Mouse (Mus musculus) ovary, postnatal 14 days (tissue): ENCODE results near the gene Slc38a3.

Experiments
- DNase-seq: peaks from one replicate; pipeline ENCODE4 v3.0.0; 2022; ENCODE audit warnings: low spot score

Slc38a3 gene

DNA sequence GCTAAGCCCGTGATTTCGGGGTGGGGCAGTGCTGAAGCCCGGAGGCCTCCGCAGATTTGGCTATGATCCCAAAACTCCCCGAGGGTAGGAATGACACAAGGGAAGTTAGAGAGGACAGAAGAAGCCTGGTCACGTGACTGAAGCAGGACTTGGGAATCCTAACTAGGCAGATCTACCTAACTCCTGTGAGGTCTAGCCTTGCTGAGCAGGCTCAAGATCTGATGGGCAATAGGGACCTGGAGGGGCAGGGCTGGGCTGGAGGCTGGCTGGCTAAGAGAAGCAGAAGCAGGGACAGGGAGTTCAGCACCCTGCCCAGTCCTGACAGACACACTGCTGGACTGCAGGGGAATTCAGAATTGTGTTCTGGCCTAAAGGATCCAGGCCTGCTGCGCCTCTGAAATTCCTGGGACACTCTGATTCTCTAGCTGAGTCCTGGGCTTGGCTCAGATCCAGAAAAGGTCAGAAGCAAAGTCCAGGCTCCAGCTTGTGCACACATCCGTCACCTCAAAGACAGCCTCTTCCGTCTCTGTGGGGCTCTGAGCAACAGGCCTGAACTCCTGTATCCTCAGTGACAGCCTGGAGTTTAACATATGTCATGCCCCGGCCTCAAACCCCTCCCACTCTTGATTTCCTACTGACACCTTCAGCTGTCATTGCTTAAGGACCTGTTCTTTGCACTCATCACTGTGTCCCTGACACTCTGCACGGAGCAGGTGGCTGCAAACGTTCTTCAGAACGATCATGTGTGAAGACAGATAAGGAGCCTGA, 50.4 kb downstream of the Slc38a3 start:
- DNase-seq: no peak

- no peak for DNase-seq
These were observed 51.2 kb downstream of the Slc38a3 start for GRCm38 (mm10) chr9:107618098-107618497.

DNA sequence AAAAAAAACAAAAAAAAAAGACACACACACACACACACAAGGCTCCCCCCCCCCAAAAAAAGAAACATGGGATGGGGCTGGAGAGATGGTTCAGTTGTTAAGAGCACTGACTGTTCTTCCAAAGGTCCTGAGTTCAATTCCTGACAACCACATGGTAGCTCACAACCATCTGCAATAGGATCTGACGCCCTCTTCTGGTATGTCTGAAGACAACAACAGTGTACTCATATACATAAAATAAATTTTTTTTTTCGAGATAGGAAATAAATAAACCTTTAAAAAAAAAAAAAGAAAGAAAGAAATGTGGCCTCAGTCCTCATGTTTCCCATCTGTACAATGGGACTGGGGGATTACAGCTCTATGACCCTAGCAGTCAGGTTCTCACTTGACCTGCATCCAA, 51.9 kb downstream of the Slc38a3 start:
- DNase-seq: no peak

GRCm38 (mm10) chr9:107615035-107615434, 54.3 kb downstream of the Slc38a3 start:
- DNase-seq: no peak

- DNase-seq: no peak
These were observed 56.3 kb downstream of the Slc38a3 start for GRCm38 (mm10) chr9:107612945-107613569.

DNA sequence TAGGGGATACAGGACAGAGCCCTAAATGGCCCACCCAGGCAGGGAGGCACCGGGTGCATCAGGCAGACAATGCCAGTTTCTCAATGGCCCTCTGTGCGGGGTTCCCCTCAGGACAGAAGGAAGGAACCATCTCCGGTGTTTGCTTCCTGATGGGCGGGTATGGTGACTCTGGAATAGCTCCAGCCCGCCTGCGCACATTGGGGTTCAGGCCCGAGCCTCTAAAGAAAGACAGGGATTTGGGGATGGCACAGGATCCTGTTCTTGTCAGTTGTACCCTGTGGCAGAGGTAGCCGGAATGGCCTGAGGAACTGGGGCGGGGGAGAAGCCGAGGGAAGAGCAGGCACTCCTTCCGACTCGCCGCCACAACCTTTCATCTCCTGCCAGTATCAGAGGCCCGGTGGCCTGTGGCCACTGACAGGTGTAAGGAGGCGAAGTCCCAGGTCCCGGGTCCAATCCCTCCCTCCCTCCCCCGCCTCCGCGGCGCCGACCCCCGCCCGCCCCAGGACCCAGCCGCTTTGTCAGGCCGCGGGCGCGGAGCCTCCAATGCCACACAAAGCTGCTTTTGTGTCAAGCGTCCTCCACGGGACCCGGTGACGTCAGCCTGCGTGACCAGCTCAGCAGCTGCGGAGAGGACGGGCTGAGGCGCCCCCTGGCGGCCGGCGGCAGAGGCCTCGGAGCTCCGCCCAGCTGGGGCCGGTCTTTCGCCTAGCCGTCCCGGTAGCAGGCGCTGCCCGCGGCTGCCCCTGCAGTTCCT, 57.0 kb downstream of the Slc38a3 start:
- DNase-seq: peak; percentile 98

DNA sequence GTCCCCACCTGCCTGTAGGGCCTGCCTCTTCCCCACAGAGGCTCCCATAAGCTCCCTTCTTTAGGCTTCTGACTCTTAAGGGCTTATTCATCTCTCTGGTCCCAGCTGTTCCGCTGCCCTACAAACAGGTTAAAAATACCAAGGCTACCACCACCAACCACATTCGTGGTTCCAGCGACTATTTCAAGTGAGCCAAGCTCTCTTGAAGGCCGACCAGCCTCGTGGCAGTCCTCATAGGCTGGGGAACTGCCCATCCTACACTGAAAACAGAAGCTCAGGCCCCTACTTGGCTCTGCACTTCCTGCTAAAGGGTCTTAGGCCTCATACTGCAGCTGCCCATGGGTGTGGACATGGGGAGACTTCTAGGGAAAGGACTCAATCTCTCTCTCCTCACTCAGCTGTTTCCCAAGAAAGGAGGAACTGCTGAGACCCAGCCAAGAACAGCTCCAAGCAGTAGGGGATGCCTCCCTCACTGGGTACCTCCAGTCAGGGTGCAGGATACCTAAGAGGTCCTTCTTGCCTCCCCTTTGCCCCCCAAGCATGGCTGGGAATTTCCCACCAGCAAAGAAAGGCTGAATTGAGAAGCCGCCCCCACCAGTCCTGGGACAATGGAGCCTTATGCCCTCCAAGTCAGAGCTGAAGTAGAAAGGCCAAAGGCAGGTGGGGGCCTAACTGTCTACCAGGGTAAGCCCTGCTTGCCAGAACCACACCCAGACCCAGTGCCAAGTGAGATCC, 57.7 kb downstream of the Slc38a3 start:
- DNase-seq: no peak

DNA sequence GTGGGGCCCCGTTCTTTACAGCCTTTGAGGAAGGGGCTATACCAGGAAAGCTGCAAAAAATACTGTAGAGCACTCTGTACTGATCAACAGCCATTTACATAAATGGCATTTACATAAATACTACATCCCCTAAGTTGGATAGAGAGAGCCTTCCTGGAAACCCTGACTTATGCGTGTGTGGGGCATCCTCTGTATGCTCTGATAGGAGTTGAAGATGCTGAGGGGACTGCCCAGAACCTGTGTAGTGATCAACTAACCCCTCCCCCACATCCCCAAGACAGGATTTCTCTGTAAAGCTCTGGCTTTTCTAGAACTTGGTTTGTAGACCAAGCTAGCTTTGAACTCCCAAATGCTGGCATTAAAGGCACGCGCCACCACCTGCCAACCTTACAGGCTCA, 59.9 kb downstream of the Slc38a3 start:
- no peak for DNase-seq

DNA sequence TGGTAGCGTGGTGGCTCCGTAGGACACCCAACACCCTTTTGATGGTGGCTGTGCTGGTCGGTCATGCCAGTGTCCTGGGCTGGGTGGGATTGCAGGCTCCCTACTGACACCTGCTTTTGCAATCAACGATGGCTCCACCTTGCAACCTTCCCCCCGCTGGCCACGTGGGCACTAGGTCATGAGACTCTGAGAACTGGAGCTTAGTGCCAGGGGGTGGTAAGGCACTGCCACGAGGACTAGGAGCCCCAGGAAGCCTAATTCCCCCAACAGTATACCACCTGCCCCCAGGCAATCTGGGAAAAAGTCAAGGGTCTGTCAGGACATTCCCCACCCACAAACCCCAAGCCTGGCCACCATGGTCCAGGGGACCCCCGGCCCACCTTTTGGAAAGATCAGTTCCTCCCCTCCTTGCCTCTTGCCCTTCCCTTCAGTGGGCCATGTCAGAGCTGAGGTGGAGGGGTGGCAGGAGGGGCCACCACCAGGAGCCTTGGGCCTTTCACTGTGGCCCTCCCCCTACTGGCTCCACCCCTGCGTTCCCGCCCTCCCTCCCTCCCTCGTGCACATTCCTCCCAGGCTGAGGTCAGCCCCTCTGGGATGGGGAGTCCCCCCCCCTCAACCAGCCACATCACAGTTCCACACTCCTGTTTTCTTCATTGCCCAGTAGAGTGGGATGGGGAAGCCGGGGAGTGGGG, 60.4 kb downstream of the Slc38a3 start, which contains the start of gene Sema3b:
Gene Sema3b (minus strand): TSS at position 489 of the 692 bp plus-strand sequence.
- DNase-seq: no peak

- DNase-seq: no peak
These were observed 61.6 kb downstream of the Slc38a3 start for GRCm38 (mm10) chr9:107607653-107608245.

GRCm38 (mm10) chr9:107607036-107607435, 62.3 kb downstream of the Slc38a3 start:
- DNase-seq: no peak

DNA sequence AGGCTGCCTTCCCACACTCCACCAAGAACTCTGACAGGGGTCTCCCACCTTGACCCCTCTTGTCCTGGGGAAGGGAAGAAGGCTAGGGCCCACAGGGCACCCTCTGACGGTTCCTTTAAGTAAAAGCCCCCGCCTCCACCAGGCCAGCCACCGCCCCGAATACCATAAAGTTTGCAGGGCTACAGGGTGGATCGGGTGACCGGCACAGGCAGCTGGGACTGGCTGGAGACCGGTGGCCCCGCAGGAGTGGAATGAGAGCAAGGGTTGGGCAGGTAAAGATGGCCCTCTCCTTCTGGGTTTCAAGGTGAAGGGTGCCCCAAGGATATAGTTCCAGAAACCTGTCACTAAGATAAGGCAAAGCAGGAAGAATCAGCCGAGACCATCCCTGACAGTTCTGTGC, 62.7 kb downstream of the Slc38a3 start:
- DNase-seq: no peak

DNA sequence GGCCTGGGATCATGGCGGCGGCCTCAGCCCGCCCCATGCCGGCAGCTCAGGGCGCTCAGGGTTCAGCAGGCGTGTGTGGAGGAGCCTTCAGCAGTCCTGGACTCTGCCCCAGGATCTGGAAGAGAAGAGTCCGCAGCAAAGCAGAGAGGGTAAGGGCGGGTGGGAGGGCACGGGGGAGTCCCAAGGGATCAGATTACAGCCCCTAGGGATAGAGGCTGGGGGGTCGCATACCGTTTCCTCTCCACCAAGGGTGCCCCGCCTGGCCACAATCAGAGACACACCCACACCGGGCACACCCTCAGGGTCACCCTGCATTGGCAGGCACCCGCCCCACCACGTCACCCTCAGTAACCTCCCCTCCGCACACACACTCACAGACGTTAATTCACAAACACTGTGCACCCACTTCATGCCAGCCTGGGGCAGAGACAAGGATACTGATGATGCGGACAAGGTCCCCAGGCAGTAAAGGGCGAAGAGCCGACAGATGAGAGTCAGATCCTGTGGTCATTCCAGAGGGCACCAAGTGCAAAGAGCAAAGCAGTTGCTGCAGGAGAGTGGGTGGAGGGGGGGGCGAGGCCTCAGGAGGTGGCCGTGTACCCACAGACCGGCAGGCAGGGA, 64.2 kb downstream of the Slc38a3 start:
- DNase-seq: no peak

GRCm38 (mm10) chr9:107603251-107603650, 66.1 kb downstream of the Slc38a3 start:
- no peak for DNase-seq

DNA sequence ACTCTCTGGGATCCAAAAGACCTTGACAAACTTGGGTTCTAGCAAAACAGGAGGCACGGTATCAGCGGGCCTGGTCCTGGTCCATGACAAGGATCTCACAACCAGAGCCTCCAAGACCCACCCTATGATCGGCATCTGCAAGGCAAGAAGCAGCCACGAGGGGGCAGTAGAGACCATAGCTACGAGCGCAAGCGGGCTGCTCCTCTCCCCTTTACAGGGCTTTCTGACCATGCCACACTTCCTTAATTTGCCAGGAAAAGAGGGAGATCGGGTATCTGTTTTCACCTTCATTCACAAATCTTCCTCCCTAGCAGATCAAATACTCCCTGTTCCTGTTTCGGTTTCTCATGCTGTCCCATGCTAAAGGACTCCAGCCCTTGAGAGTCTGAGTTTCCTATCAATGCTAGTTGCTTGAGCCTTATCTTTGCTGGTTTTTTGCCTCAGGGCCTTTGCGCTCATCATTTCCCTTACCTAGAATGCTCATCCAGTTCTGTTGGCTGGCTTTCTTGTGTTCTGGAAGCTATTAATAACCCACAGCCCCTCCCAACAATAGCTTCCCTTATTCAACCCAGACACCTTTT, 67.2 kb downstream of the Slc38a3 start:
- peak; percentile 97 for DNase-seq

- DNase-seq: no peak
These were observed 68.1 kb downstream of the Slc38a3 start for GRCm38 (mm10) chr9:107601275-107601674.

GRCm38 (mm10) chr9:107600745-107601144, 68.6 kb downstream of the Slc38a3 start:
- no peak for DNase-seq
